Mouse (Mus musculus) cortical plate, adult 2 months (tissue): ENCODE results near the gene Pkm.

ENCODE experiments used
- CTCF ChIP-seq: fragments of 200-500 bp; IDR thresholded peaks from 2 replicates; pipeline ENCODE4 v1.5.1; 2011; ENCODE audit warnings: mild to moderate bottlenecking, control low read depth, low read length; ENCODE audit not compliant: insufficient read depth; ENCODE audit errors: extremely low read depth
- POLR2A ChIP-seq: fragments of 200-500 bp; IDR thresholded peaks from 2 replicates; pipeline ENCODE4 v1.6.1; 2011; ENCODE audit warnings: mild to moderate bottlenecking, low read length, control low read depth; ENCODE audit not compliant: insufficient read depth; ENCODE audit errors: extremely low read depth

DNA sequence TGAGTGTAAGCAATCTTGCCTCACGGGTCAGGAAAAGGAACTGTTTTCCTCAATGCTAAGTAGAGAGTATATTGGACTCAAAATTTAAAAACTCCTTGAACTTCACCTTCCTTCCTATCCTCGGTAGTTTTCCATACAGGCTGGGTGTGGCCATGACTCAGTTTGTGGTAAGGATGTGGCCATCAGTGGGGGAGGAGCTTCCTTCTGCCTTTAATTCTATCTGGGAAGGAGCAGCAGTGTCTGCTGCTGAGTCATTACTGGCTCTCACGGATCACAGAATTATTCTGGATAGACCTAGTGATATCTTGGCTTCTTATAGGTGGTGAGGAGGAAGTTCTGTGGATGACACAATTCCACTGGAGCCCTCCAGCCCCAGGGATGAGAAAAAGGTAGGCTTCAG is 2.8 kb upstream of the Pkm start:
- no peak for TF ChIP-seq CTCF
- no peak for TF ChIP-seq POLR2A
